Mouse (Mus musculus) liver, embryonic 16.5 days (tissue): ENCODE data around the gene Cdyl. TPM values are rescaled to one million over a fixed set of nuclear protein-coding genes. Genes with fewer than 3 reads are reported as not detected.

Source experiments
- ATAC-seq: fragments of 200-750 bp; cut with Nextera tagmentation; 2 replicates; pipeline ENCODE4 v1.8.0; 2017; ENCODE audit warnings: low read depth, mild to moderate bottlenecking, moderate number of reproducible peaks, moderate library complexity
- H3K27ac ChIP-seq: fragments of 300-500 bp; sonication (generic); 2 replicates; pipeline ENCODE4 v1.5.1; 2014; ENCODE audit warnings: mild to moderate bottlenecking, low read length
- H3K27me3 ChIP-seq: fragments of 300-500 bp; sonication (generic); 2 replicates; pipeline ENCODE4 v1.6.1; 2014; ENCODE audit warnings: low read depth, low read length, mixed read lengths; ENCODE audit not compliant: control insufficient read depth, insufficient read depth
- H3K36me3 ChIP-seq: fragments of 300-500 bp; sonication (generic); 2 replicates; pipeline ENCODE4 v1.6.1; 2014; ENCODE audit warnings: mild to moderate bottlenecking; ENCODE audit not compliant: control insufficient read depth, insufficient read depth
- H3K4me1 ChIP-seq: fragments of 300-500 bp; sonication (generic); 2 replicates; pipeline ENCODE4 v1.6.1; 2014; ENCODE audit warnings: low read depth, low read length, mixed read lengths; ENCODE audit not compliant: control insufficient read depth
- H3K4me2 ChIP-seq: fragments of 300-500 bp; sonication (generic); 2 replicates; pipeline ENCODE4 v1.6.1; 2014; ENCODE audit warnings: low read depth, low read length, mixed read lengths
- H3K4me3 ChIP-seq: fragments of 300-500 bp; sonication (generic); 2 replicates; pipeline ENCODE4 v1.5.1; 2014; ENCODE audit warnings: low read depth, mild to moderate bottlenecking, low read length
- H3K9ac ChIP-seq: fragments of 300-500 bp; sonication (generic); 2 replicates; pipeline ENCODE4 v1.6.1; 2014; ENCODE audit warnings: low read depth, low read length
- H3K9me3 ChIP-seq: fragments of 300-500 bp; sonication (generic); replicated peaks from 2 replicates; pipeline ENCODE4 v1.6.1; 2016; ENCODE audit warnings: low read length; ENCODE audit not compliant: control insufficient read depth
- WGBS: fragments of 180-500 bp; shearing (Covaris S2); extraction: QIAGEN DNeasy Blood & Tissue Kit; methylation state at CpG from one replicate; pipeline ENCODE4 v1.1.7; 2014; ENCODE audit not compliant: insufficient replicate concordance; 5-methylcytosine and 5-hydroxymethylcytosine counted together
- polyA plus RNA-seq: library from polyadenylated mRNA; unstranded; fragments of >200 nt; fragmentation: Nextera tagmentation; extraction: Ambion mirVana; gene quantifications from 2 replicates; pipeline ENCODE4 v1.2.1, GENCODE M21; 2015

Gene Cdyl
- polyA plus RNA-seq, 1 experiment from 2014 or later: 3.4 TPM

DNA sequence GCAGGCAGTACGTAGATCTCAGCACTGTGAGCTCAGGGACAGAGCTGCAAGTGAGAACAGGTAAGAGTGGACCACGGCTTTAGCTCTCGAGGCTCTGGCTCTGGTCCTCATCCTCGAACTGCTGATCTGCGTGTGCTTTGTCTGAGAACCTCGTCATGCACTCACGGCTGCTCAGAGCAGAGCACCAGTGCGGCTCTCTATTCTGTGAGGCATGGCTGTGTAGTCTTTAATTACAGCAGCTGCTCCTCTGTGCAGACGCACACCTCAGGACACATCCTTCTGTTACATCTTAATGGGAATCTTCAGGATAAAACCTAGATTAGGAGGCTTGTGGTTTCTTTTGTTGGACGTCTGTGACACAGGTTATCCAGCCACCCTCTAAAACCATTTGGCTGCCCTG, 180.5 kb downstream of the Cdyl start:
- no peak overlapping the region for H3K9ac ChIP-seq
- H3K36me3 ChIP-seq: peaks cover 4% of the 10 kb centered on the region
- no peak for ATAC-seq
- H3K27me3 ChIP-seq: no peaks in the 10 kb centered on the region
- no peak overlapping the region for H3K4me2 ChIP-seq
- H3K9me3 ChIP-seq: peaks cover 2% of the 10 kb centered on the region; the same call in 1 of the 2 replicates
- H3K27ac ChIP-seq: no peak overlapping the region
- no peak overlapping the region for H3K4me3 ChIP-seq
- H3K4me1 ChIP-seq: peaks cover 9% of the 10 kb centered on the region
- WGBS: 85% methylated on average over 10 of the region's 10 CpGs

DNA sequence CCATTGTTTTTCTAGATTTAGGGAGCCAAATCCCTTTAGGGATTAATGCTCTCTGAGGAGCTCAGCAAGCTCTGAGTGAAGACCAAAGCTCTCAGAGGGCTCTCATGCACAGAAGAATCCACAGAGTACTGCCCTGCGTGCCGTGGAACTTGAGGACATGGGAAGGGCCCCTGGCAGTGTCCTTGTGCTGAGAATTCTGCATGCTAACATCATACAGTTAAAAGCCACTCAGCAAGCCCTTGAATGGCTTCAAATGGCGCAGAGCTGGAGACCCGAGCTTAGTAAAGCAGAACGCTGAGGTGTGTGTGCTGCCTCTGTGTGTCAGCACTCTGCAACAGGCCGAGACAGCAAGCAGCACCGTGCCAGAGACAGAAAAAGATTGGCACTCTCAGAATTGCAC, 183.8 kb downstream of the Cdyl start:
- WGBS: 85% methylated on average over 7 of the region's 7 CpGs
- Histone ChIP-seq H3K36me3 (no peaks in the 10 kb centered on the region; the same call in none of the 2 replicates), H3K9me3 (no peaks in the 10 kb centered on the region), H3K27ac (no peak overlapping the region), H3K4me2 (no peak overlapping the region), H3K4me3 (no peak overlapping the region), H3K27me3 (no peaks in the 10 kb centered on the region), H3K9ac (no peak overlapping the region), H3K4me1 (no peaks in the 10 kb centered on the region)
- no peak for ATAC-seq

DNA sequence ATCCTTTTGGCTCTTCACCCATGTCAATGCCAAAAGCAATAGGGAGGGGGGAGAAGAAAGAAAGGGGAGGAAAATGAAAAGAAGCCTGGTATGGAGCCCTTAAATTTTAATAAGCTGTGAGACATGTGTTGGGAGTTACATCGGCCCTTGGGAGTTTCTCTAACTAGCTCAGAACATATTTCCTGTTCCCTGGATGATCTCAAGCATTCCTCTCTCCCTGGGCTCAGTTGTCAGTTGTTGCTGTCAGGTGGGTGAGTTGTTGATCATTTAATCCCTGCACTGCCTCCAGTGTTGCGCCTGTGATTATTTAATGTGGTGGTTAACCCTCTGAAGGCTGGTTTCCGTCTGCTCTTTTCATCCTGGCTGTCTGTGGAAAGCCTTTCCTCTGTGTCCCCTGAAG, 185.7 kb downstream of the Cdyl start:
- ATAC-seq: no peak
- Histone ChIP-seq H3K9ac (no peak overlapping the region), H3K36me3 (no peaks in the 10 kb centered on the region; the same call in 1 of the 2 replicates), H3K4me3 (no peak overlapping the region), H3K4me2 (no peak overlapping the region), H3K27me3 (no peaks in the 10 kb centered on the region), H3K4me1 (no peaks in the 10 kb centered on the region), H3K27ac (no peak overlapping the region), H3K9me3 (no peaks in the 10 kb centered on the region)
- 86% methylated on average over 3 of the region's 3 CpGs for WGBS

DNA sequence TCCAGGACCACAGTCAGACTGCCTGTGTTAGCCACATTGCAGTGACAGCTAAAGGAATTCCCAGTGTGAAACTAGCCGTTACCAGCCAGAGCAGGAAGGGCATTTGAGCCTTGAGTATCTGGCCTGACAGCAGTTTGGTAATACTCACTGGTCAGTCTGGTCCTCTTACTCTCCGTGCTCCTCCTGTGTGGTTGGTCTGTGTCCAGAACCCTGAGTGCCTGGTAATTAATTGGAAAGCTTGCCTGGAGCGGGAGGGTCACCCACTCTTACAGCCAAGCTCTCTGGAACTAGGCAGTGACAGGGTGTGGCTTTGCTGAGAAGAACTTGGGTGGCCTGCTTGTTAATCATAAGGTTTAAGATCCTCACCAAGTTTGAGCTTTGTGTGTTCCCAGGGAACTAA, 189.1 kb downstream of the Cdyl start:
- H3K9ac ChIP-seq: no peak overlapping the region
- H3K27ac ChIP-seq: no peak overlapping the region
- H3K4me2 ChIP-seq: no peak overlapping the region
- 92% methylated on average over 3 of the region's 3 CpGs for WGBS
- no peaks in the 10 kb centered on the region for H3K36me3 ChIP-seq
- no peak for ATAC-seq
- no peak overlapping the region for H3K4me3 ChIP-seq
- H3K9me3 ChIP-seq: no peaks in the 10 kb centered on the region
- no peaks in the 10 kb centered on the region for H3K27me3 ChIP-seq
- no peaks in the 10 kb centered on the region for H3K4me1 ChIP-seq

DNA sequence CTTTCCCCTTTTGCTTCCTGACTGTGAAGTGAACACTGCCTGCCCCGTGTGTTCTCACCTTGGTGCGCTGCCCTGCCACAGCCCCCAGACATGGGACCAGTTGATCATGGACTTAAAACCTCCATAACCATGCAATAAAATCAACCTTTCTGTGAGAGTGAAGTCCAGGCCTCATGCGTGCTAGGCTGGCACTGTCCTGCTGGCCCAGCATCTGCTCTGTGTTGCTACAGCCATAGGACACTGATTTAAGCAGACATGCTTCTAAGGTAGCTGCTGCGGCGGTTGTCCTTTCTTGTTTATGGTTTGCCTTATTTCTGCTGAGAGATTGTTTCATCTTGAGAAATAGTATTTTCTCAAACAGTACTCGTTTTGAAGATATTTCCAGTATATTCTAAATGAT, 191.9 kb downstream of the Cdyl start:
- H3K27me3 ChIP-seq: no peaks in the 10 kb centered on the region
- no peaks in the 10 kb centered on the region for H3K4me1 ChIP-seq
- 87% methylated on average over 6 of the region's 6 CpGs for WGBS
- no peak for ATAC-seq
- H3K4me2 ChIP-seq: no peak overlapping the region
- no peak overlapping the region for H3K27ac ChIP-seq
- no peaks in the 10 kb centered on the region for H3K9me3 ChIP-seq
- no peak overlapping the region for H3K4me3 ChIP-seq
- H3K36me3 ChIP-seq: no peaks in the 10 kb centered on the region
- no peak overlapping the region for H3K9ac ChIP-seq

DNA sequence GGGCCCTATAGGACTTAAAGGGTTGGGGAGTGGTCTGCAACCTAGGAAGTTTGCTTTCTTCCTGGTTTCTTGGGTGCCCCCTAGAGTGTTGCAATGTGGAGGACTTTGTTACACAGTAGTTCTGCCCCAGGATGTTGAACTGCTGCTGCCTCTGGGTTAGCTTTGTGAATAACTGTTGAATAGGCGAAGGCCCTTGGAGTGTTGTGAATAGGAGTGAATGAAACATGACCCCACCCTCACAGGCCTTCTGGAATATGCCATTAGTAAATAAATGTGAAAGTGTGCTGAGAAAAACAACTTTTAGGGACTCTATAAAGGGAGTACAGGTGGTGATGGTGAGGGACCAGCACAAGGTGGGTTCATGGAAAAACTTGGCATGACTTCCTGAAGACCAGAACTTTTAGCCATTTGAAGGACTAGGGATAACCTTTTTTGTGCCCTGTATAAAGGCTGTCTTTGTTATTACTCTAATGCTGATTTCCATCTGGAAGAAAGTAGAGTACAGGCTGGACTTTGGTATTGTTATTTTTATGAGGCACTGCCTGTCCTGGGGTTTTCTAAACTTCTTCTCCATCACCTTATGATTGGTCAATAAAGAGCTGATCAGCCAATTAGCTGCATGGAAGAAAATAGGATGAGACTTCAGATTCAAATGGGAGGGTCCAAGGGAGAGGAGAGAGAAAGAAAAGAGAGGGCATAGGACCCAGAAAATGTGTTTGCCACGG, 193.4 kb downstream of the Cdyl start:
- no peak overlapping the region for H3K4me2 ChIP-seq
- no peak overlapping the region for H3K9ac ChIP-seq
- no peak overlapping the region for H3K27ac ChIP-seq
- no peak for ATAC-seq
- 82% methylated on average over 2 of the region's 2 CpGs for WGBS
- H3K36me3 ChIP-seq: no peaks in the 10 kb centered on the region
- no peaks in the 10 kb centered on the region for H3K4me1 ChIP-seq
- no peak overlapping the region for H3K4me3 ChIP-seq
- no peaks in the 10 kb centered on the region for H3K9me3 ChIP-seq
- H3K27me3 ChIP-seq: no peaks in the 10 kb centered on the region

DNA sequence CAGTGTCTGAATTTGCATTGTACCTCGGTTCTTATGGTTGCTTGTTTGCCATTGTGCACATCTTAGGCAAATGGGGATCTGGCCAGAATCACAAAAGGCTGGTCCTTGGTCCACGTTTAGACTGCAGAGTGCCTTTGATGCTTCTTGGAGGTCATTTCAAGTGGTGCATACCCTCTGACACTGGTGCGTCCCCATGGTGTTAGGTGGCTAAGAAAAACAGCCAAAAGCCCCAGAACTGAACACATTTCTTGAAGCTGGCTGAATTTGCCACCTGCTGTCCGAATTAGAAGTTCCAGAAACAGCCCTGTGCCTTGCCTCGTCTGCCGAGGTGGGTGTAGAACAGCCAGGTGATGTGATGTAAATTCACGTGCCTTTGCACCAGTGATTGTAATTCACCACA, 197.9 kb downstream of the Cdyl start:
- H3K4me2 ChIP-seq: no peak overlapping the region
- 83% methylated on average over 7 of the region's 7 CpGs for WGBS
- H3K36me3 ChIP-seq: peaks cover 2% of the 10 kb centered on the region; the same call in 1 of the 2 replicates
- no peak overlapping the region for H3K4me3 ChIP-seq
- H3K9me3 ChIP-seq: no peaks in the 10 kb centered on the region
- no peak overlapping the region for H3K9ac ChIP-seq
- H3K4me1 ChIP-seq: no peaks in the 10 kb centered on the region
- no peaks in the 10 kb centered on the region for H3K27me3 ChIP-seq
- H3K27ac ChIP-seq: no peak overlapping the region
- no peak for ATAC-seq

DNA sequence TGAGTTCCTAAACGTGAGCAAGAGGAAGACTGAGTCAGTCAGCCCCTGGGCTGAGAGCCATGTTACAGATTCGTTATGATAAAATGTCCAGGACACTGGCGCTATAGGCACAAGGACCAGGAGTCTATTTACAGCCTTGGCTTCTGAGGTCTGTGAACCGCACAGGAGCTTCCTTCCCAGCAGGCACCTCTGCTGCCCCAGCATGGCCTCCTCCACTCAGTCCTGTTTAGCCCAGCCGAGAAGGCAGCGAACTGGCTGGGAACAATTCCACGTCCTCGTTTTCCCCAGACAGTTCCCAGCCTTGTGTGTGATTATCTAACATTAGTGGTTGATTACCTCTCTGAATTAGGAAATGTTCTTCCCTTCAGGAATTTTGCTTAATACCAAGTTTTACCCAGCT, 201.3 kb downstream of the Cdyl start:
- H3K27ac ChIP-seq: no peak overlapping the region
- H3K4me3 ChIP-seq: no peak overlapping the region
- no peaks in the 10 kb centered on the region for H3K9me3 ChIP-seq
- H3K27me3 ChIP-seq: no peaks in the 10 kb centered on the region
- no peak for ATAC-seq
- no peak overlapping the region for H3K9ac ChIP-seq
- WGBS: 79% methylated on average over 8 of the region's 8 CpGs
- H3K4me2 ChIP-seq: no peak overlapping the region
- no peaks in the 10 kb centered on the region for H3K4me1 ChIP-seq
- peaks cover 14% of the 10 kb centered on the region for H3K36me3 ChIP-seq

DNA sequence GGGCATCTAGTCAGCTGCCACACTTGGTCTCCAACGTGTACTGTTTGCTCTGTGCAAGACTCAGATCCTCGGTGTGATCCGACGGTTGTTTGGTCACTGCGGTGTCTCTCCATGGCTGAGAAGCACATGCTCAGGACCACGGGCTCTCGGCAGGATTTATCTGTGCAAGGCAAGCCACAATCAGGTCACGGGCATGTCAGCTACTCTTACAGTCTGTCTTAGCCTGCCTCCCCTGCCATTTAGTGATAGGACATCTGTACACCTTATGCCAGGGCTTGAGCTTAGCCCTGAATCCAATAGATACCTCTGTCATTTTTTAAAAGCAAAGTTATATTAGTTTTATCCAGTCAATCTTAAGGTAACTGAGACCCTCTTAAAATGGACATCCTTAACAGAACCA, 211.0 kb downstream of the Cdyl start:
- H3K9me3 ChIP-seq: no peaks in the 10 kb centered on the region
- H3K9ac ChIP-seq: no peak overlapping the region
- no peak overlapping the region for H3K4me3 ChIP-seq
- no peak for ATAC-seq
- no peak overlapping the region for H3K4me2 ChIP-seq
- H3K36me3 ChIP-seq: peaks cover 11% of the 10 kb centered on the region
- H3K27ac ChIP-seq: no peak overlapping the region
- no peaks in the 10 kb centered on the region for H3K4me1 ChIP-seq
- no peaks in the 10 kb centered on the region for H3K27me3 ChIP-seq
- 47% methylated on average over 8 of the region's 8 CpGs for WGBS
